Mouse (Mus musculus) stomach, embryonic 15.5 days (tissue): Measurements from ENCODE around the gene Il10. TPM values are rescaled to one million over a fixed set of nuclear protein-coding genes. Genes with fewer than 3 reads are reported as not detected.

Experiments
- ATAC-seq: fragments of 200-750 bp; cut with Nextera tagmentation; 2 replicates; pipeline ENCODE4 v1.8.0; 2017; ENCODE audit warnings: low read depth, moderate number of reproducible peaks, moderate TSS enrichment; ENCODE audit not compliant: insufficient read depth, low FRiP score
- H3K27ac ChIP-seq: fragments of 300-500 bp; sonication (generic); 2 replicates; pipeline ENCODE4 v1.5.1; 2015; ENCODE audit warnings: mild to moderate bottlenecking, inconsistent platforms
- H3K27me3 ChIP-seq: fragments of 300-500 bp; sonication (generic); replicated peaks from 2 replicates; pipeline ENCODE4 v1.6.1; 2015; ENCODE audit warnings: inconsistent platforms
- H3K36me3 ChIP-seq: fragments of 300-500 bp; sonication (generic); 2 replicates; pipeline ENCODE4 v1.6.1; 2015; ENCODE audit warnings: inconsistent platforms
- H3K4me1 ChIP-seq: fragments of 300-500 bp; sonication (generic); 2 replicates; pipeline ENCODE4 v1.6.1; 2015; ENCODE audit warnings: inconsistent platforms
- H3K4me2 ChIP-seq: fragments of 300-500 bp; sonication (generic); 2 replicates; pipeline ENCODE4 v1.6.1; 2015; ENCODE audit warnings: mild to moderate bottlenecking, inconsistent platforms
- H3K4me3 ChIP-seq: fragments of 300-500 bp; sonication (generic); replicated peaks from 2 replicates; pipeline ENCODE4 v1.5.1; 2015; ENCODE audit warnings: inconsistent platforms
- H3K9ac ChIP-seq: fragments of 300-500 bp; sonication (generic); 2 replicates; pipeline ENCODE4 v1.6.1; 2015; ENCODE audit warnings: inconsistent platforms
- H3K9me3 ChIP-seq: fragments of 300-500 bp; sonication (generic); 2 replicates; pipeline ENCODE4 v1.6.1; 2016; ENCODE audit warnings: inconsistent platforms
- WGBS: fragments of 180-500 bp; shearing (Covaris S2); methylation state at CpG from one replicate; pipeline ENCODE4 v1.1.7; 2015; 5-methylcytosine and 5-hydroxymethylcytosine counted together
- polyA plus RNA-seq: library from polyadenylated mRNA; unstranded; fragments of >200 nt; fragmentation: Nextera tagmentation; extraction: Ambion mirVana; gene quantifications from 2 replicates; pipeline ENCODE4 v1.2.1, GENCODE M21; 2015

The Il10 gene
- polyA plus RNA-seq, 1 experiment from 2014 or later = not detected

DNA sequence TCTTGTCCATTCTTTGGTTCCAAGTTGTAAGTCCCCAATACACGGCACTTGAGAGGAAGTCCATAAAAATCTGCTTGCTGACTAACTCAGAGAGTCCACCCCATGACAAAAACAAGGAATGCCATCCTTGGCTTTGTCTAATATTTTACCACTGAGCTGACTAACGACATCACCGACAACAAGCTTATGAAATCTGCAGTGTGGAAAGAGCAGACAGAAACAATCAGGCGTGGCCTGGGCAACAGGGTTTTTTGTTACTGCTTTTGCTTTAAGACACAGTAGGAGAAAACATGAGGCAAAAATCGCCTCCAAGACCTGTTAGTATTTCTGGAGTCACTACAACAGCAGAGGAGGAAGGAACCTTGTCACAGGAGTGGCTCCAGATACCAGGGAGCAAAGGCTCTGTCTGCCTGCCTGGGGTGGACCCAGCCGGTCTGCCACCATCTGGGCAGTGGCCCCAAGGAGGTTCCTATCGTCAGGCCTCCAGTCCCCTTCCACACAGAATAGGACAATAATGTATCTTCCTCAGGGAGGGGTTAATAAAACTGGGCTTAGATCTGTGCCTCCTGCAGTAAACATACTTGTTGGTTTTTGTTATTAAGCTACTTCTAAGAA lies 52.8 kb downstream of the Il10 start:
- Histone ChIP-seq H3K27me3 (no peaks in the 10 kb centered on the region), H3K4me3 (no peak overlapping the region), H3K9me3 (no peaks in the 10 kb centered on the region), H3K9ac (no peak overlapping the region), H3K27ac (no peak overlapping the region), H3K4me2 (no peak overlapping the region), H3K4me1 (peaks cover 21% of the 10 kb centered on the region), H3K36me3 (no peaks in the 10 kb centered on the region)
- ATAC-seq = no peak
- WGBS = 78% methylated on average over 7 of the region's 7 CpGs

DNA sequence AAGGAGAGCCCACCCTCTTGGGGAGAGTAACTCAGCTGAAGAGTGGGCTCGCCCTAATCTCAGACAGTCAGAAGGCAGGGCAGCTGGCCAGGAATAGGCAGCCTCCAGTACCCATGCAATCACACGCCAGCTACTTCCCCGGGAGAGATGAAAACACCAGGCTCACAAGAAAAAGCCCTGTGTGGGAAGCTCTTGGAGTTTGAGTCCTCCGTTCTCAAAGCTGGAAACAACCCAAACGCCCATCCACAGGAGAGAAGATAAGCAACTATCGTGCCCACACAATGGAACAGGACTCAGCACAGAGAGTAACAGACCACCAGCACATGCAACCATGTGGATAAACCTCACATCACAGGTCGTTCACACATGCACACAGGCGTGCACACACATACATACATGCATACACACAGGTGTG lies 54.9 kb downstream of the Il10 start:
- Histone ChIP-seq H3K36me3 (no peaks in the 10 kb centered on the region), H3K9ac (no peak overlapping the region), H3K27me3 (no peaks in the 10 kb centered on the region), H3K4me3 (no peak overlapping the region), H3K27ac (no peak overlapping the region), H3K9me3 (no peaks in the 10 kb centered on the region), H3K4me2 (no peak overlapping the region), H3K4me1 (peaks cover 35% of the 10 kb centered on the region)
- 53% methylated on average over 8 of the region's 8 CpGs for WGBS
- no peak for ATAC-seq

Other genes with a start within 250 kb of the Il10 start
- 0.17 and 0.22 TPM in 2 replicates for gene Fcamr, start 218.9 kb upstream of the Il10 start, polyA plus RNA-seq
- 0.36 and 0.48 TPM in 2 replicates for gene Pigr, start 193.2 kb upstream of the Il10 start, polyA plus RNA-seq
- 0.40 and 0.53 TPM in 2 replicates for gene Fcmr, start 154.2 kb upstream of the Il10 start, polyA plus RNA-seq
- not detected in 2 replicates for gene Il24, start 132.4 kb upstream of the Il10 start, polyA plus RNA-seq
- not detected in 2 replicates for gene Il20, start 108.4 kb upstream of the Il10 start, polyA plus RNA-seq
- not detected in 2 replicates for gene Il19, start 79.7 kb upstream of the Il10 start, polyA plus RNA-seq
- 45.8 and 49.5 TPM in 2 replicates for gene Mapkapk2, start 78.0 kb downstream of the Il10 start, polyA plus RNA-seq
- gene Dyrk3, start 118.5 kb downstream of the Il10 start, polyA plus RNA-seq = 4.7 and 5.4 TPM in 2 replicates
- 54.6 and 64.1 TPM in 2 replicates for gene Eif2d, start 133.3 kb downstream of the Il10 start, polyA plus RNA-seq
- 4.5 and 5.7 TPM in 2 replicates for gene Rassf5, start 225.4 kb downstream of the Il10 start, polyA plus RNA-seq